Mouse (Mus musculus) CH12.LX (cell line): ENCODE measurements around the gene Gm13539. TPM values are rescaled to one million over a fixed set of nuclear protein-coding genes. Genes with fewer than 3 reads are reported as not detected.

Source experiments
- polyA plus RNA-seq: library from polyadenylated mRNA; unstranded; fragments of >175 nt; gene quantifications from 2 replicates; pipeline ENCODE4 v1.2.1, GENCODE M21; 2012; ENCODE audit warnings: low read depth; ENCODE audit not compliant: insufficient read length
- total RNA-seq, 2 experiments: library from RNA; depleted of rRNA; stranded (reverse); fragments of 300-350 nt in 1 of 2; fragments of >200 nt in 1 of 2; gene quantifications; 2 replicates each; pipeline ENCODE4 v1.2.3; 2012 to 2014

Gm13539 gene
- total and polyA plus RNA-seq, 3 experiments: not detected

Other genes starting within 250 kb of the Gm13539 start
Only the 20 nearest of the 24 such genes appear.
- gene Phpt1, start 207.0 kb upstream of the Gm13539 start, total RNA-seq (2012; rRNA removed): 46.6 and 47.2 TPM in 2 replicates
- 32.6 and 37.9 TPM in 2 replicates for gene Phpt1, start 207.0 kb upstream of the Gm13539 start, total RNA-seq (2014; rRNA removed)
- 66.9 and 69.7 TPM in 2 replicates for gene Phpt1, start 207.0 kb upstream of the Gm13539 start, polyA plus RNA-seq
- 0.97 and 1.4 TPM in 2 replicates for gene Ajm1, start 200.5 kb upstream of the Gm13539 start, total RNA-seq (2012; rRNA removed)
- gene Ajm1, start 200.5 kb upstream of the Gm13539 start, total RNA-seq (2014; rRNA removed): 0.23 and 0.31 TPM in 2 replicates
- gene Ajm1, start 200.5 kb upstream of the Gm13539 start, polyA plus RNA-seq: 0.93 and 1.4 TPM in 2 replicates
- 52.0 and 55.7 TPM in 2 replicates for gene Rabl6, start 173.7 kb upstream of the Gm13539 start, total RNA-seq (2012; rRNA removed)
- gene Rabl6, start 173.7 kb upstream of the Gm13539 start, total RNA-seq (2014; rRNA removed): 32.2 and 34.6 TPM in 2 replicates
- 62.0 and 72.9 TPM in 2 replicates for gene Rabl6, start 173.7 kb upstream of the Gm13539 start, polyA plus RNA-seq
- gene Ccdc183, start 164.6 kb upstream of the Gm13539 start, total RNA-seq (2012; rRNA removed): not detected in 2 replicates
- gene Ccdc183, start 164.6 kb upstream of the Gm13539 start, total RNA-seq (2014; rRNA removed): not detected in 2 replicates
- 0.13 TPM in 1 of 2 replicates, not detected in the other for gene Ccdc183, start 164.6 kb upstream of the Gm13539 start, polyA plus RNA-seq
- 8.9 and 11.1 TPM in 2 replicates for gene Tmem141, start 160.3 kb upstream of the Gm13539 start, total RNA-seq (2012; rRNA removed)
- 6.5 and 7.7 TPM in 2 replicates for gene Tmem141, start 160.3 kb upstream of the Gm13539 start, total RNA-seq (2014; rRNA removed)
- gene Tmem141, start 160.3 kb upstream of the Gm13539 start, polyA plus RNA-seq: 5.2 and 6.2 TPM in 2 replicates
- gene Fcna, start 154.2 kb upstream of the Gm13539 start, total RNA-seq (2012; rRNA removed): not detected in 2 replicates
- gene Fcna, start 154.2 kb upstream of the Gm13539 start, total RNA-seq (2014; rRNA removed): not detected in 2 replicates
- not detected in 2 replicates for gene Fcna, start 154.2 kb upstream of the Gm13539 start, polyA plus RNA-seq
- gene Lcn8, start 129.1 kb upstream of the Gm13539 start, total RNA-seq (2012; rRNA removed): not detected in 2 replicates
- not detected in 2 replicates for gene Lcn8, start 129.1 kb upstream of the Gm13539 start, total RNA-seq (2014; rRNA removed)
- not detected in 2 replicates for gene Lcn8, start 129.1 kb upstream of the Gm13539 start, polyA plus RNA-seq
- not detected in 2 replicates for gene Lcn5, start 124.3 kb upstream of the Gm13539 start, total RNA-seq (2012; rRNA removed)
- gene Lcn5, start 124.3 kb upstream of the Gm13539 start, total RNA-seq (2014; rRNA removed): not detected in 2 replicates
- gene Lcn5, start 124.3 kb upstream of the Gm13539 start, polyA plus RNA-seq: not detected in 2 replicates
- gene Lcn6, start 105.5 kb upstream of the Gm13539 start, total RNA-seq (2012; rRNA removed): not detected in 2 replicates
- gene Lcn6, start 105.5 kb upstream of the Gm13539 start, total RNA-seq (2014; rRNA removed): not detected in 2 replicates
- not detected in 2 replicates for gene Lcn6, start 105.5 kb upstream of the Gm13539 start, polyA plus RNA-seq
- gene Lcn10, start 99.5 kb upstream of the Gm13539 start, total RNA-seq (2012; rRNA removed): not detected in 2 replicates
- gene Lcn10, start 99.5 kb upstream of the Gm13539 start, total RNA-seq (2014; rRNA removed): not detected in 2 replicates
- gene Lcn10, start 99.5 kb upstream of the Gm13539 start, polyA plus RNA-seq: not detected in 2 replicates
- not detected in 2 replicates for gene Obp2a, start 82.2 kb upstream of the Gm13539 start, total RNA-seq (2012; rRNA removed)
- gene Obp2a, start 82.2 kb upstream of the Gm13539 start, total RNA-seq (2014; rRNA removed): not detected in 2 replicates
- not detected in 2 replicates for gene Obp2a, start 82.2 kb upstream of the Gm13539 start, polyA plus RNA-seq
- 11.2 and 13.7 TPM in 2 replicates for gene Bmyc, start 75.5 kb upstream of the Gm13539 start, total RNA-seq (2012; rRNA removed)
- gene Bmyc, start 75.5 kb upstream of the Gm13539 start, total RNA-seq (2014; rRNA removed): 8.2 and 10.8 TPM in 2 replicates
- gene Bmyc, start 75.5 kb upstream of the Gm13539 start, polyA plus RNA-seq: 30.5 and 37.2 TPM in 2 replicates
- not detected in 2 replicates for gene Obp2b, start 45.2 kb upstream of the Gm13539 start, total RNA-seq (2012; rRNA removed)
- not detected in 2 replicates for gene Obp2b, start 45.2 kb upstream of the Gm13539 start, total RNA-seq (2014; rRNA removed)
- gene Obp2b, start 45.2 kb upstream of the Gm13539 start, polyA plus RNA-seq: not detected in 2 replicates
- gene Lcn3, start 16.7 kb upstream of the Gm13539 start, total RNA-seq (2012; rRNA removed): not detected in 2 replicates
- gene Lcn3, start 16.7 kb upstream of the Gm13539 start, total RNA-seq (2014; rRNA removed): not detected in 2 replicates
- gene Lcn3, start 16.7 kb upstream of the Gm13539 start, polyA plus RNA-seq: not detected in 2 replicates
- gene Lcn11, start 5.2 kb upstream of the Gm13539 start, total RNA-seq (2012; rRNA removed): not detected in 2 replicates
- not detected in 2 replicates for gene Lcn11, start 5.2 kb upstream of the Gm13539 start, total RNA-seq (2014; rRNA removed)
- gene Lcn11, start 5.2 kb upstream of the Gm13539 start, polyA plus RNA-seq: not detected in 2 replicates
- not detected in 2 replicates for gene Glt6d1, start 33.6 kb downstream of the Gm13539 start, total RNA-seq (2012; rRNA removed)
- gene Glt6d1, start 33.6 kb downstream of the Gm13539 start, total RNA-seq (2014; rRNA removed): not detected in 2 replicates
- gene Glt6d1, start 33.6 kb downstream of the Gm13539 start, polyA plus RNA-seq: not detected in 2 replicates
- gene Lcn9, start 40.9 kb downstream of the Gm13539 start, total RNA-seq (2012; rRNA removed): not detected in 2 replicates
- not detected in 2 replicates for gene Lcn9, start 40.9 kb downstream of the Gm13539 start, total RNA-seq (2014; rRNA removed)
- gene Lcn9, start 40.9 kb downstream of the Gm13539 start, polyA plus RNA-seq: not detected in 2 replicates
- gene Sohlh1, start 65.0 kb downstream of the Gm13539 start, total RNA-seq (2012; rRNA removed): not detected in 2 replicates
- gene Sohlh1, start 65.0 kb downstream of the Gm13539 start, total RNA-seq (2014; rRNA removed): not detected in 2 replicates
- gene Sohlh1, start 65.0 kb downstream of the Gm13539 start, polyA plus RNA-seq: not detected in 2 replicates
- 0.04 TPM in 1 of 2 replicates, not detected in the other for gene Kcnt1, start 81.5 kb downstream of the Gm13539 start, total RNA-seq (2012; rRNA removed)
- not detected in 2 replicates for gene Kcnt1, start 81.5 kb downstream of the Gm13539 start, total RNA-seq (2014; rRNA removed)
- gene Kcnt1, start 81.5 kb downstream of the Gm13539 start, polyA plus RNA-seq: not detected in 2 replicates
- gene Camsap1, start 201.0 kb downstream of the Gm13539 start, total RNA-seq (2012; rRNA removed): 13.8 and 17.2 TPM in 2 replicates
- gene Camsap1, start 201.0 kb downstream of the Gm13539 start, total RNA-seq (2014; rRNA removed): 6.2 and 6.9 TPM in 2 replicates
- 22.1 and 23.4 TPM in 2 replicates for gene Camsap1, start 201.0 kb downstream of the Gm13539 start, polyA plus RNA-seq